Mouse (Mus musculus): ENCODE measurements around the gene Tex29. TPM values are rescaled to one million over a fixed set of nuclear protein-coding genes. Genes with fewer than 3 reads are reported as not detected.
"Not testable (repeated sequence)": the region's sequence is repeated elsewhere in the genome, so short reads cannot be mapped to it uniquely, and the experiment has no call there.

Tex29 gene
- polyA plus RNA-seq, 1 experiment: not detected

GRCm38 (mm10) chr8:11846807-11847206, 6.5 kb downstream of the Tex29 start:
- Histone ChIP-seq H3K4me3 (ENCODE audit: insufficient read depth, low read depth, low read length) (no peak overlapping the region), H3K27ac (replicated peaks; ENCODE audit: low read depth, low read length) (no peak overlapping the region), H3K4me1 (ENCODE audit: control insufficient read depth, insufficient read depth, insufficient read length, low read length) (no peaks in the 10 kb centered on the region)

GRCm38 (mm10) chr8:11867832-11868231, 27.6 kb downstream of the Tex29 start:
- Histone ChIP-seq H3K4me3 (ENCODE audit: insufficient read depth, low read depth, low read length) (no peak overlapping the region), H3K4me1 (ENCODE audit: control insufficient read depth, insufficient read depth, insufficient read length, low read length) (no peaks in the 10 kb centered on the region), H3K27ac (replicated peaks; ENCODE audit: low read depth, low read length) (no peak overlapping the region)

DNA sequence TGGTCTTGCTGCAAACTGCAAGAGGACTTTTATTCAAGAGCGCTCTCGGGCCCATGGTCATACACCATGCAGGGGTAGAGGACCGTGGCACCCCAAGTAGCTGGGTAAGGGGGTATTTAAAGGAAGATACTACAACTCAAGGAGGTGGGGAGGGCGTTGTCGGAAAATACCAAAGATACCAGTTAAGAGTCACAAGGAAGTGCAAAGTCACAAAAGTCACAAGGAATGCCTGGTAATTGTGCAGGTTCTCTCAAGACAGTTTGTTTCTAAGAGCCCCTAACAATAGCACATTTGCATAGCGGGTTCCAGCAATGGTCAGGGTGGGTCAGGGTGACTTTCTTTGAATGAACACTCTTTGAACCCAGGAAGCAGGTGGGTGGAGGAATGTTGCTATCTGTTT, 34.0 kb downstream of the Tex29 start:
- H3K27ac ChIP-seq (replicated peaks; ENCODE audit: low read depth, low read length); H3K4me1 ChIP-seq (ENCODE audit: control insufficient read depth, insufficient read depth, insufficient read length, low read length); H3K4me3 ChIP-seq (ENCODE audit: insufficient read depth, low read depth, low read length): not testable (repeated sequence)

DNA sequence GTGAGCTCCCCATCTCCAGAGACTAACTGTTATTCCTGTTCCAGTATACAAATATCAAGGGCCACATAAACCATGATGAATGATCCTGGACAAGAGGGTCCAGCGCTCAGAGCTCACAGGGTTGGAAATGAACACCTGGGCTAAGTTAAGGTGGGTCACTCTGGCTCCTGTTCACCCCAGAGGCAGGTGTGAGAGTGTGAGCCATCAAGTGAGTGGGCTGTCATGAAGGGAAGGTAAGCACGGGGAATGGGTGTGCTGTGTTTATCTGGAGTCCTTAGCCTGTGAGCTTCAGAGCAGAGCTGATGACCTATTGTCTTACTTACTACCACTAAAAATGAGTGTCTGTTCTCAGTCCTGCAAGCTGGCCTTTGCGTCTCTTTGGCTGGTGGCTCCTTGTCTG, 44.4 kb downstream of the Tex29 start:
- Histone ChIP-seq H3K27ac (replicated peaks; ENCODE audit: low read depth, low read length) (no peak overlapping the region), H3K4me3 (ENCODE audit: insufficient read depth, low read depth, low read length) (no peak overlapping the region), H3K4me1 (ENCODE audit: control insufficient read depth, insufficient read depth, insufficient read length, low read length) (no peaks in the 10 kb centered on the region)

GRCm38 (mm10) chr8:11885881-11886699, 45.8 kb downstream of the Tex29 start:
- Histone ChIP-seq H3K27ac (replicated peaks; ENCODE audit: low read depth, low read length) (no peak overlapping the region), H3K4me1 (ENCODE audit: control insufficient read depth, insufficient read depth, insufficient read length, low read length) (no peaks in the 10 kb centered on the region), H3K4me3 (ENCODE audit: insufficient read depth, low read depth, low read length) (no peak overlapping the region)

DNA sequence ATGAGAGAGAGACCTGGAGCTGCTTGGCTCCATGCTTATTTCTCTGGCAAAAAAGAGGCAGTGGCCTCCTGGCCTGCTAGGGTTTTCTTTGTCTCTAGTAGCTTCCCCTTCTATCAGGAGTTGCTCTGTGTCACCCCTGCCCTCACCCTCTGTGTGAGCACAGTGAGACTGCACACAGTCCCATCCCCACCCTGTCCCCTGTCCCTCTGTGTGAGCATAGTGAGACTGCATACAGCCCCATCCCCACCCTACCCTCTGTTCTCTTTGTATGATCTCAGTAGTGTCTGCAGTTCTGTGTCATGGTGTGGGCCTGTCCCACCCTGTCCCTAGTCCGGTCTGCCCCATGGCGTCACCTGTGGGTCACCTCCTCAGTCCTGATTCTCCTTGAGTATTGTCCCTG, 46.5 kb downstream of the Tex29 start:
- H3K4me3 ChIP-seq (ENCODE audit: insufficient read depth, low read depth, low read length): no peak overlapping the region
- H3K4me1 ChIP-seq (ENCODE audit: control insufficient read depth, insufficient read depth, insufficient read length, low read length): no peaks in the 10 kb centered on the region
- H3K27ac ChIP-seq (replicated peaks; ENCODE audit: low read depth, low read length): no peak overlapping the region

DNA sequence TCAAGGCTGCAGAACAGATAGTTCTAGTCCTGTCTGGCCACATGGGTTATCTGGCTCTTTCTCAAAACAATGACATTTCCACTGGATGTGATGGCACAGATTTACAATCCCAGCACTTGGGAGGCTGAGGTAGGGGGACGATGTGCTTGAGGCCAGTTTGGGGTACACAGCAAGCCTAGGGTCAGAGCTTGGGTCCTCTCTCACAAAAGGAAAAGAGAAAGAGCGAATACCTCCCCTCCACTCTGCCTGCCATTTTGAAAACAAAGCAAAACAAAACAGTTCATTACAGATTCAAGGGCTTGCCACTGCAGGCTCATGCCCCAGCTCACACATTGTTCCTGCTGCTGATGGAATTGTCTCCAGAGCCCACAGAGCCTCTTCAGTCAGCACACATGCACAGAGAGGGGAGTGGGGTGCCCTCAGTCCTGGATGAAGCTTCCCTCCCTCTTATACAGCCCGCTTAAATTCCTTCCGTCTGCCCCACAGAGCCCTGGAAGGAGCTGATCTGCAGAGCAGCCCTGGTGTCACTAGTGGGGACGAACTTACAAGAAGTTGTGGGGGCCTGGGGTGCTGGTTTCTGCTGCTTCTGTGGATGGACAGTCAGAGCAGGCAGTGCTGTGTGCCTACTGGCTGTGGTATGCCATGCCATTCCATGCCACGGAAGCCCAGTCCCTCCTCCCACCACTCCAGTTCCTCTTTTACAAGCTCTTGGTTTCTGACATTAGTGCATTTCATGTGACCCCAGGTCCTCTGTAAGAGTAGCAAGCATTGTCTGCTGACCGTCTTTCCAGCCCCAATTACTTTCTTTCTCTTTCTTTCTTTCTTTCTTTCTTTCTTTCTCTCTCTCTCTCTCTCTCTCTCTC, 49.1 kb downstream of the Tex29 start:
- H3K4me1 ChIP-seq (ENCODE audit: control insufficient read depth, insufficient read depth, insufficient read length, low read length): no peaks in the 10 kb centered on the region
- H3K27ac ChIP-seq (replicated peaks; ENCODE audit: low read depth, low read length): no peak overlapping the region
- H3K4me3 ChIP-seq (ENCODE audit: insufficient read depth, low read depth, low read length): no peak overlapping the region

DNA sequence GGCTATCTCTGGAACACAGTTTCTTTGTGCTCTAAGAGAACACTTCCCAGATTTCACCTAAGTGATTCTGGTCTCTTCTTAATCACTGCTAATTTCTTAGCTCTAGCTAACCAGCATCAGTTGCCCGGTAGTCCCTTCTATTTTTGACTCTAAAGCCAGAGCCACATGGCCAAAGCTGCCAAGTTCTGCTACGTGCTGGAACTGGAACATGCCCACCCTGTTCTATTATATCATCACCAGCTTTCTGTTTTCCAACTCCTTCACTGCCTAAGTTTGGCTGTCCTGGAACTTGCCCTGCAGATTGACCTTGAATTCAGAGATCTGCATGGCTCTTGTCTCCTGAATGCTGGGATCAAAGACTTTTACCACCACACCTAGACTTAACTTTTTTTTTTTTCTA, 52.5 kb downstream of the Tex29 start:
- Histone ChIP-seq H3K27ac (replicated peaks; ENCODE audit: low read depth, low read length) (no peak overlapping the region), H3K4me3 (ENCODE audit: insufficient read depth, low read depth, low read length) (no peak overlapping the region), H3K4me1 (ENCODE audit: control insufficient read depth, insufficient read depth, insufficient read length, low read length) (no peaks in the 10 kb centered on the region)

DNA sequence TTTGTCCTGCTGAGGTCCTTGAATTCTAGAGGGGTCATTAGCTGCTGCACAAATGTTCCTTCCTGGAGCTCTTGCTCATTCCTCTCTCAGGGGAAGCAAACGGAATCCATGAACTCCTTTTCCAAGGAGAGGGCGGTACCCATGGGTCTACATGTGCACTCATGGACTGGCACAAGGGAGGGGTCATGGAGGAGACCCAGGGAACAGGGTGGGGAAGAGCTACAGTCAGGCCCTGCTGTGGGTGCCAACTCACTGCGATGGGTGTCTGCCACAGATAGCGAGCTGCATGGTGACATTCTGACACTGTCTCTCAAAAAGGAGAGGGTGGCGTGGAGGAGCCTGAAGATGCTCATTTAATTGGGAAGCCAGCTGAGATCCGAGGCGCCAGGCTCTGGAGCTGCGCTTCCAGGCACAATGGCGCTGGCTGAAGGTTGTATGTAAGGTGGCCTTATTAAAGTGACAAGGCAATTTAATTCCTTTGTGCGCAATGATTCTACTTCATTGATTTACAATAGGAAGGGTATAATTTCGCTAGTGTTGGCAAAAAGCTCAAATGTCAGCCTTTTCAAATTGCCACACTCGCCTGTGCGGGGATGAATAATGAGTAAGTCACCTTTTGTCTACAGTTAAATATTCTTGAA, 55.9 kb downstream of the Tex29 start:
- Histone ChIP-seq H3K27ac (replicated peaks; ENCODE audit: low read depth, low read length) (no peak overlapping the region), H3K4me3 (ENCODE audit: insufficient read depth, low read depth, low read length) (no peak overlapping the region), H3K4me1 (ENCODE audit: control insufficient read depth, insufficient read depth, insufficient read length, low read length) (no peaks in the 10 kb centered on the region)

DNA sequence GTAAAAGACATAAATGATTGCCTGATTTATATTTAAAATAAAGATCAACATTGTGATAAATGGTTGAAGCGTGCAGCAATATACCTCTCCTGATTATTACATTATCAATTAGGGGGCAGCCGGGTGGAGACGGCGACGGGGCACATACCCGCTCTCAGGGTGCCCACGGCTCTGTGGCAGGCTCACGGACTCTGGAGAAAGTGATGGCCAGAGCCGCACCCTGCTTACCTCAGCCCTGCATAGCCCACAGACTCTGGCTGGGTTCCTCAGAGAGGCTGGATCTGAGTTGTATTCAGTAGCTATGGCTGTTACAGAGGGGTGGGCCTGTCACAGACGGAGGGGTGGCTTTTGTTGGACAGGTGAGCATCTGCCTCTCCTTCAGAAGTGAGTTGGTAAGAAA, 56.4 kb downstream of the Tex29 start:
- Histone ChIP-seq H3K4me3 (ENCODE audit: insufficient read depth, low read depth, low read length) (no peak overlapping the region), H3K4me1 (ENCODE audit: control insufficient read depth, insufficient read depth, insufficient read length, low read length) (no peaks in the 10 kb centered on the region), H3K27ac (replicated peaks; ENCODE audit: low read depth, low read length) (no peak overlapping the region)

GRCm38 (mm10) chr8:11898814-11899213, 58.5 kb downstream of the Tex29 start:
- H3K4me1 ChIP-seq (ENCODE audit: control insufficient read depth, insufficient read depth, insufficient read length, low read length): no peaks in the 10 kb centered on the region
- H3K4me3 ChIP-seq (ENCODE audit: insufficient read depth, low read depth, low read length): no peak overlapping the region
- no peak overlapping the region for H3K27ac ChIP-seq (replicated peaks; ENCODE audit: low read depth, low read length)

Other genes starting within 250 kb of the Tex29 start
- 4.5 and 10.3 TPM in 2 replicates for gene Ankrd10, start 204.7 kb upstream of the Tex29 start, polyA plus RNA-seq (2012; ENCODE audit: insufficient read depth, insufficient read length, missing spikeins)
- not detected in 2 replicates for gene 1700016D06Rik, start 139.4 kb upstream of the Tex29 start, polyA plus RNA-seq (2012; ENCODE audit: insufficient read depth, insufficient read length, missing spikeins)
- 14.8 and 17.4 TPM in 2 replicates for gene Arhgef7, start 112.8 kb upstream of the Tex29 start, polyA plus RNA-seq (2012; ENCODE audit: insufficient read depth, insufficient read length, missing spikeins)